Mouse (Mus musculus) T-helper 2 cell (primary cell): ENCODE measurements around the gene Slc25a1.
"Not testable (repeated sequence)": the region's sequence is repeated elsewhere in the genome, so short reads cannot be mapped to it uniquely, and the experiment has no call there.

Experiments used
- in situ Hi-C: fragments of 300-600 bp; cut with MboI, MseI; formaldehyde crosslinking; loops from one replicate; pipeline ENCODE4 v1.15.1; 2025; ENCODE audit warnings: high pct_unique_total_duplicates

The Slc25a1 gene

DNA sequence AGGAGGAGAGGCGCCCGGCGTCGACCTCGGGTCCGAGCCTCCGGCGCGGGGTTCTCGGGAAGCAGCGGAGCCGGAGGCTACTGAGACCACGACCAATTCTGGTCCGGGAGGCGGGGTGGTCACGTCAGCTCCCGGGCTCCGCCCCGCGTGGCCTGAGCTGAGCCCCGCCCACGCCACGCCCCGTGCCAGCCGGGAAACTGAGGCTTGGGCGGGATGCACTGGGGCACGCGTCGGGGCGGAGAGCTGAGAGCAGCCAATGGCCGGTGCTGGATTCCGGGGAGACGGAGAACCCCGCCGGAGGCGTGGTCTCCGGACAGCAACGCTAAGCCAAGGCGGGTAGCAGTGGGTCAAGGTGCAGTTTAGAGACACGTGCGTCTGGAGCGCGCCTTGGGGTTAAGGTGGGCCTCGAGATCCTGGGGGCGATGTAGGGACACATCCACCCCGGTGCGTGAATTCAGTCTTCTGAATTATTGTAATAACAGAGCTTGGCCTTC, at the start of gene Slc25a1:
Gene Slc25a1, minus strand, starts transcription at position 133 of the 494 bp plus-strand sequence.
- in situ Hi-C loops: no loop called here

DNA sequence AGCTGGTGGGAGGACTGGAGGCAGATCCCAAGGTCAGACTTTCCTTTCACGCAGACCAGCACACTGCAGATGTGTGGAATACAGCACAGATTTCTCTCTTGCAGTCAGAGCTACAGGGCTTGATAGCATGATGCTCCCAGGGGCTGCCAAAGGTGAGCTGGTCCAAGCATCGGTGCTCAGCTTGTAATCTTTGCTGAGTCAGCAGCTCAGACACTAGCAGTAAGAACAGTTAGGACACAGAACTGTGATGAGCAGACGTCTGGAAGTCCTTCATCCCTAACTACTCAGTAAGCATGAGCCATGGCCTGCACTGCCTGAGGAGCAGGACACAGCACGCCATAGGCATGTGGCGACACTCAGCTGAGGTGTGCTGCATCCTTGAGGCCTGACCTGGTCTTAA, 43.8 kb upstream of the Slc25a1 start:
- in situ Hi-C loops: no loop called here

DNA sequence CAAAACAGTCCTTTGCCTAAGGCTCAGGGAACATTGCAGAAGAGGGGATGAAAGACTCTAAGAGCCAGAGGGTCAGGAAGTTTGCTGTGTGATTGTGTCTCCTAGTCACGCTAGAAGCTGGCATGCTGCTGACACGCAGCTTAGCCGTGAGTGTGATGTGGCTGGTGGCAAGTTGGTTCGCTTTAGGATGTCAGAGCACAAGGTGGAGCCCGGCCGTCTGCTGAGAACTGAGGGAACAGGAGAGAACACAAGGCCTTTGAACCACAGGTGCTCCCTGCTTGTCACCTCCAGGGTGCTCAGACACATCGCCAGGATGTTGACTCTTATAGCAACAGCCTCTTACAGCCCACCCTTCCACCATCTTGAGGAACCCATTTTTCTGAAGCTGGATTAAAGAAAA, 34.1 kb upstream of the Slc25a1 start:
- in situ Hi-C loops: no loop called here

DNA sequence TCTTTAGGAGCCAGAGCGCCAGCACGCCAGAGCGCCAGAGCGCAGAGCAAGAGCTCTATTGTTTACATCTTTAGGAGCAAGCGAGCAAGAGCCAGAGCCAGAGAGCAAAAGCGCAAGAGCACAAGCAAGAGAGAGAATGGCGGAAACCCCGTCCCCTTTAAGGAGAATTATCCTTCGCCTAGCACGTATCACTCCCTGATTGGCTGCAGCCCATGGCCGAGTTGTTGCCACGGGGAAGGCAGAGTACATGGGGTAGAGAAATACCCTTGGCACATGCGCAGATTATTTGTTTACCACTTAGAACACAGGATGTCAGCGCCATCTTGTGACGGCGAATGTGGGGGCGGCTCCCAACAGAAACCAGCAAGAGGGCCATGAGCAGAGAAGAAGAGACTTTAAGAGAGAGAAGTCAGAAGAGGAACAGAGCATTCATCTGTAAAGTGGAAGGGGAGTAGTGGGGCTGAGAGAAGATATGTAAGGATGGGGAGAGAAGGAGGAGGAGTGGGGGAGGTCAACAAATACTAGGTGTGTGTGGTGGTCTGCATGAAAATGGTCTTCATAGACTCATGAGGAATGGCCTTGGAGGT, 28.1 kb upstream of the Slc25a1 start:
- in situ Hi-C loops: not testable (repeated sequence)

DNA sequence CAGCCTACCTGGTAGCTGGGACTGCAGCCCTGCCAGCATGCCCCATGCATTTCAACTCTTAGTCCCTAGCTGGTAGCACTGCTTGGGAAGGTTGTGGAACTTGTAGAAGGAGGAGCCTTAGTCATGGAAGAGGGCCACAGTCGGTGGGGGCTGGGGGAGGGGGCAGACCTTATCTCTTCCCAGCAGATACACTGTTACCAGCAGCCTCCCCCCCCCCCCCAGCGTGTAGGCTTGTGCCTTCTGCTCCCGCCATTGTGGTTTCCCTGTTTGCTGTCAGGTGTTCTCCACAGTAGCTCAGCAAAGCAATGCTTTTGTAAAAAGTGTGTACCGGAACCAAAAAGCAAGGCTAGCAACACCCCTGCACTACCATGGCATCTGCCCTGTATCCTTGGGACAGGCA, 23.6 kb upstream of the Slc25a1 start:
- in situ Hi-C loops: no loop called here

DNA sequence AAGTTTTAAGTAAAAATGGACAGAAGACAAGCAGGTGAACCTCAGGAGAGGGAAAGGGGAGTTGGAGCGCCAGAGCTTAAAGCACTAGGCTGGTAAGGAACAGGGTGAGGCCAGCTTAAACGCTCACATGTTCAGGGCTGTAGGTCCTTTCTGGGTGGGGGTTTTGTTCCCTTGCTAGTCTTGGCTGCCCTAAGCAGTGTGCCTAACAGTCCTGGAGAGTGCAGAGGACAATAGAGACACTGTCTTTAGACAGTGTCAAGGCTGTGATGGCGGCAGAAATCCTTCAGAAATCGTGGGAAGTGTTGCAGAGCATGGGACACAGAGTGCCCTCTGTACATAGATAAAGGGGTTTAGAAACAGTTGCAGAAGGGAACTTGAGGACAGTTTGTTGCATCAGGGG, 22.0 kb upstream of the Slc25a1 start:
- in situ Hi-C loops: no loop called here

DNA sequence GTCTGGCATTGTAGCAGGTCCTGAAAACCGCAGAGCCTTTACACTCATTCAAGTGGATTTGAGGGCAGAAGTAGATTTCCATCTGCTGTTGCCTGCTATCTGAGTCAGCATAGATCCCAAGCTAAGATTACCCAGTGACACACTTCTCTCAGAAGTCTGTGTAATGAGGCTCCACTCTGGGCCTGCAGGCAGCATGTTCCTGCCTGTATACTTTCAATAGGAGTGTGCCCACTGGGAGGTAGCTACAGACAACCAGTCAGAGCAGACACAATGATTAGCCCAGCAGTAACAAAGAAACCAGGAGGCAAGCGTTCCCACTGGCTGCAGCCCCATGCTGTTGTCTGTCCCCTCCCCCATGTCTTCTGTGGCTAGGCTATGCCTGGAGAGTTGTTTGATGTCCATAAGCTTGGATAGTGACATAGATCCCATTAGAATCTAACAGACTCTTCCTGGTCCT, 21.4 kb upstream of the Slc25a1 start:
- in situ Hi-C loops: no loop called here

DNA sequence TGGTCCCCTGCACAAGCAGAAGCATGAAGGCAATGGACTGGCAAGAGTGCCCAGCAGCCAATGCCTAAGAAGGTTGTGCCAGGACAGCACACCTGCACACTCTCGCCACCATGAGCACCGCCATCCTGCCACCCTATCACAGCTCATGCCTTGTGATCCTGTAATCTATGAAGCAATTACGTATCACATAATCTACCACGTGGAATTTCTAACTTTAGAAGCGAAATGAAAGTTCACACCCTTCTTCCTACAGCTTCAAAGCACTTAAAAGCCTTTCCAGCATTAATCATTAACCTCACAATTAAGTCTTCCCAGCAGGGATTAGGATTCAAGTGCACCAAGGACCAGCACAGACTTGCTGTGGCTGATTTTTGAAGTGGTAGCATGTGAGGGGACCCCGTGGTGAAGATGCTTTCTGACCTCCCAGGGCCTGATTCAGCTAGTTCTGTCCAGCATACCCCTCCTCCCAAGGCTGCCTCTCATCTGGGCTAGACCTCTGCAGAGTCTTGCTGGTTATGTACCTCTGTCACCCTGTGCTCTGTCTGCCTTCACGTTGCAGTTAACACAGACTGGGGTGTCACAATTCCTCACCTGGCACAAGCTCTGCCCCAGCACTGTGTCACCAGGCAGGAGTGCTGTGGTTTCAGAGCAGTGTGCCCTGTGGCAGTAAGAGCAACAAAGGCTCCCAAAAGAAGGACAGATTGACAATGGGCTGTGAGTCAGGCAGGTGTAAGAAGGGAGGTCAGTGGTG, 17.2 kb upstream of the Slc25a1 start:
- in situ Hi-C loops: no loop called here

DNA sequence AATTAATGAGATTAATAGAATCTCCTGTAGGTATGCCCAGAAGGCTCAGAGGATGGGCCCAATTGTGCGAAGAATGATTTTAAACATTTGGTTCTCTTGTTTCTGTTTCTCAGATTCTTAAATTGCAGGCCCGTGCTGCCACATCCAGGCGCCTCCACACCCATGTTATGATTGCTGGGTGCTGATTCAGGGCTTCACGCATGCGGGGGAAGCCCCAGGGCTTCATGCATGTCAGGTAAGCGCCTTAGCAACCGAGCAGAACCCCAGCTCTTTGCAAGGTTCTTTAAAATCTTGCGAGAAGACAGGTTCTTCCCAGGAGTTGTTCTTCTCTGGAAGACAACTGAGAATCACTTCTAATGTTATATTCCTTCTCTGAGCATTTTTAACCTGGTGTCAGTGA, 15.4 kb upstream of the Slc25a1 start:
- in situ Hi-C loops: no loop called here

DNA sequence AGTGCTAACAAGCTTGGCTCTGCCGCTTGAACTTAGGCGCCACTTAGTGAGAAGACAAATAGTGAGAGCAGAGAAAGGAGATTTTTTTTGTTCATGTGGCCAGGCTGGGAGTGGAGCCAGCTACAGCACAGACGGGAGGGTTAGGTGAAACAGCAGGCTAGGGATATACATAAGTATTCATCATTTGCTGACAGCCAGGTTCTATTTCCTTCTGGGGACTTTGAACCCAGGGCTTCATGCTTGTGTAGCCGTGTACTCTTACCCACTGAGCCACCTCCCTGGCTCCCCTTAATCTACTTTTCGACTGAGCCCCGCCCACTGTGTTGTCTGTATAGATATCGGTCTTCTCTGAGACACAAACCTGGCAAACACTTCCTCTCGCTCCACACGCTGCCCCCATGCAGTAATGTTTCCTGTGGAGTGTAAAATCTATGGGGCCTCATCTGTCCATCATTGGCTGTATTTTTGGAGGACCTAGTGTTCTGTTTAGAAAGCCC, 11.3 kb upstream of the Slc25a1 start:
- in situ Hi-C loops: no loop called here

DNA sequence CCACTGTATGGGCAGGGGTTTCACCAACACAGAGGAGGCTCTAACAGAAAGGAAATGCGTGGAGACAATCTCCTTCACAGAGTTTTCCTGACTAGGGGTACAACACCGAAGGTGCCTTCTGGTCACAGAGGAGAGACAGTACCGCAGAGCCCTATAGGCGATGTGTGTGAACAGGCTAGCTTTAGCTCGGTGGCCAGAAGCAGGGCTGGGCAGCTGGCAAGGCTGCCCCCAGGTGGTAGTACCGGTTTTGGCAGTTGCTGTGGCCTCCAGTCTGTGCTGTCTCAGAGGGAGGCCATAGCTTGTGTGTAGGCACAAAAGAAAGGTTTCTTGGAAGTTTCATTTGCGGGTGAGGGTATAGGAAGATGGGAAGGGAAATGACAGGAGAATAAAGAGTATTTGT, 10.8 kb upstream of the Slc25a1 start:
- in situ Hi-C loops: no loop called here

DNA sequence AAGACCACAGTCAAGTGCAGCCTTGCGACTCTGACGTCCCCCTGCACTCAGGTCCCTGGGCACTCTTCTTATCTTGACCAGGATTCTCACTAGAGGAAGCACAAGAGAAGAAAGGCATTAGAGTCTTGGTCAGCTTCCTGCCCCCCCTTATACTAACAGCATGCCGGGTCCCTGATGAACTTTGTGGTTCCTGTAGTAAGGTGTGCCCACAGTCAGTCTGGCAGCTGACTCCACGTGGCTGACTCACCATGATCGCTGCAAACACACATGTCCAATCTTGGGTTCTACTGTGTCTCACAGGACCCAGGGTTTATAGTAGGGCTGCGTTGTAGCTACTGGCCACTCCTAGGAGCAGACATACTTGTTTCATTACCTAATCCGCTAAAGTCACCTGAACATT, 10.2 kb upstream of the Slc25a1 start:
- in situ Hi-C loops: no loop called here

DNA sequence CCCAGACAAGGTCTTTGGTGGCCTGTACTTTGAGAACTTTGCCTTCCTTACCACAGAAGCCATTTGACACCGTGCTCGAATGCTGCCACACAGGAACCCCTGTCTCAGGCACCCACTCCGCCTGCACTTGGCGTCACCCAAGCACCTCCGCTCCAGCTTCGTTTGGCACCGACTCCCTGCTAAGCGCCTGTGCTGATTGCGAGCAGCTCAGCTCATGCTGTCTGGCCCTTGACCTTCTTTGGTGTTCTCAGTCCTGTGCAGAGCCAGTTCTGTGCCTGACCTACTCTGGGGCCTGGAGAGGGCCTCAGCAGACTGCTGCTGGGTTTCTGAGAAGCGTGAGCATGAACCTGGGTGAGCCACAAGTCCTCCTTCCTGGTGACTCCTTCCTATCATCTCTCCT, 8.8 kb upstream of the Slc25a1 start:
- in situ Hi-C loops: no loop called here

DNA sequence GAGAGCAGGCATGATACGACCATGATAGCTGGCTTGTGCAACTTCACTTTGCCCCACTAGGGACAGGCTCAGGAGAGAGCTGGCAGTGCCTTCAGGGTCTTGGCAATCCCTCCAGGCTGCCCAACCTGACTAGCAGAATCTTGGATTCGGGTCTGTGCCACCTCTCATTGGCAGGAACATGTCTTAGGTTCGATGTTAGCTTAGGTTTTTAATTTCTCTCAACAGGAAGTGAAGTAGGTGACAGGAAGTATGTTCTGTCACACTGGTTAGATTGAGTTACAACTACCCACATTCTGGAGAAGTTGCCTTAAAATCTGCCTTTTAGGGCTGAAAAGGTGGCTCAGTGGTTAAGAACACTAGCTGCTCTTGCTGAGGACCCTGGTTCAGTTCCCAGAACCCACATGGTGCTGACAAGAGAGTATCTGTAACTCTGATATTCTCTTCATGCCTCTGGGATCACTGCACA, 6.5 kb upstream of the Slc25a1 start:
- in situ Hi-C loops: no loop called here

DNA sequence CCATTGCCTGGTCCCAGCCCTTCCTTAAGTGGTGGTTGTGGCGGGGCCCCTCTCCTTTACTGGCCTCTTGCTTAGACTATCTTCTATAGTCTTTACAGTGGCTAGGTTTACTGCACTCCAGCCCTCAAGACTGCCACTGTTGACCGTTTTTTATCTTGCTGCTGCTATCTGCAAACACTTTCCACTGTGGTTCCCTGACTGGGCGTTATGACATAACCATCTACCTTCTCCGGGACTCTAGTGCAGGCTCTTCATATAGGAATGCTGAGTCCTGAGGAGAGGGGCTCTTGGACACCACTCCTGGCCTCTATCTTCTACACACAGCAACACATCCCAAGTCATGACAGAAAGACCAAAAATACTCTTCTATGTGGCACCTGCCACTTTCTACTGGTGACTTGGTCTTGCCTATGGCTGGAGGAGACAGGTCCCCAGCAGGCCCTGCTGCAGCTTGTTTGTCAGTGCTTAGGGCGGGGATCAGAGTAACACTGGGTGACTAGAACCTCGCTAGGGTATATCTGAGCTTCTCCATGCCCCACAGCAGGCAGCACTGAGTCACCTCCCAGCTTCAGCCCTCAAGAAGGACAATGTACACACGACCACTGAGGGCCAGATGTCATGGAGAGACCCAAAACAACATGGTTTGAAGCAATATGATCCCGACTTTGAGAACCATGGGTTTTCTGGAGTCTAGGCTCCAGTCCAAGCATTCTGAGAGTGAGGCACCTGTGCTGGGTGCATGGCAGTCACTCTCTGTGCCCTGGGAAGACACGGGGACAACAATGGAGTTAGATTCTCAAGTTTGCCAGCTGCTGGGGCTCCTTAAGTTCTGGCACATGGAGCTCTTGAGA, 5.8 kb upstream of the Slc25a1 start:
- in situ Hi-C loops: no loop called here

DNA sequence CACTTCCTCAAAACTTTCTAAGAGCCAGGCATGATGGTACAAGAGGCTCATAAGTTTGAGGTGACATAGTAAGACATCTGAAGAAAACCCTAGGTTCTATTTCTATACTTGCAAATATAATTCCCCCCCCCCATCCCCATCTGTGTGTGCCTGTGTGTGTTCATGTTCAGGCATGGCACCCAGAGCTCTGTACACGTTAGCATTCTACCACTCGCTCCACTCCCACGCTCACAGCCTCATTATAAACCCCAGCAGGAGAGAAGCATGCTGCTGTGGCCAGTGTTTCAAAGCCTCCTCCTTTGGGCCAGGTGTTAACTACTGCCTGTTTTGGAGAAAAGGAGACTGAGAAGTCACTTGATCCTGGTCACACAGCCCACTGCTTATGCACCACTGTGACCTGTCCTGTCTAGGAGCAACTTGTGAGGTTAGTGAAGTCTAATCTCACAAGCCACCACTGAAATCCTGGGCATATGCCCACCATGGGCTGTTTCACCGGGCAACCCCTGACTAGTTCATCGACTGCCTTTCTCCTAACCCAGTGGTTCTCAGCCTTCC, 4.0 kb upstream of the Slc25a1 start:
- in situ Hi-C loops: no loop called here

DNA sequence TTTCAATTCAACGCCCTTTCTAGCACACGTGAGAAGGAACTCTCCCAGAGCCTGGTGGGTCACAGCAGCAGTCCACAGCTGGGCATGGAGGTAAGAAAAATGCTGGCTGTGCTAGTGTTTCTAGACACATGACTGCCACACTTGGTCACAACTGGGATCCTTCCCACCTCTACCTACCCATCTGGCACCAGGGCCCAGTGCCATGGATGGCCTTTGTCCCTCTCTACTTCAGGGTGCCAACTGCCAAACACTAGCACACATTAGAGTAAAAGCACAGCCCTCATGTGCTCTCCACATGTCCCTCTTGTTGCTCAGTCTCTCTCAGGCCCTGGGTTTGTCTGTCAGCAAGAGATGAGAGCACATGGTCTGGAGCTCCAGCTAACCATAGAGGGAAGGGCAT, 1.6 kb upstream of the Slc25a1 start:
- in situ Hi-C loops: no loop called here

DNA sequence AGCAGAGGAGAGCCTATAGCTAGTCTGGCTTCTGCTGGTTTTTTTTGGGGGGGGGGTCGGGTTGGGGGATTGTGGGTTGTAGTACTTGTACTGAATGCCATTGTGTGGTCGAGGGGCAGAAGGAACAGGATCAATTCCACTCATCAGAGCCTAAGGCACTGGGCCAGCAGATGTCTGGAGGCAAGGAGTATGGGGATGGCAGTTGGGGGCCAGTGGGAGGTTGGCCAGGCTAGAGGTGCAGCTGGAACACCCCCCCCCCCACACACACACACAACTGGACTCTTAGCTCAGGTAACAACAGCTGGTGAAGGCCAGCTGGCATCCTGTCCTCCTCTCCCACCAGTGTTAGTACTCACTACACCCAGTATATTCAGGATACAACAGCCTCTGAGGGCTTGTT, 1.2 kb upstream of the Slc25a1 start:
- in situ Hi-C loops: no loop called here

DNA sequence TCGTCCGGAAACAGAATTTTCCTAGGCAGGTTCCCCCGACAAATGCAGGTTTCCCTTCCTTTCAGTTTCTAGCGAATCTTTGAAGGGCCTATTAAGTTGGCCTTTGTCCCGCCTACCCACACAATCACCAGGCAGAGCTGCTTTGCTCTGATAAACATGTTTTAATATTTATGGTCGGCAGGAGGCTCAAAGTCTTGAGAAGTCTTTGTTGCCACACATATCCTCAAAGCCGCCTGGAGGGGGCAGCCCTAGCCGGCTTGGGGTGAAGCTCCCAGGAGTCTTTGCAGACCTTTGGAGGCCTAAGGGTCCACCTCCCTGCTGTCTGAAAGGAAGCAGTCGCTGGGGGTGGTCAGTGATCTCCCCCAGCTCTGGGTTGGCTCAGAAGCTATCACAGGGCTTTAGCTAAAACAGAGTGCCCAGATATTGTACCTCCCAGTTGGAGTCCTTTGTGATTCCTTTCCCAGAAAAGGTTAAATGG, 647 bp upstream of the Slc25a1 start:
- in situ Hi-C loops: no loop called here

DNA sequence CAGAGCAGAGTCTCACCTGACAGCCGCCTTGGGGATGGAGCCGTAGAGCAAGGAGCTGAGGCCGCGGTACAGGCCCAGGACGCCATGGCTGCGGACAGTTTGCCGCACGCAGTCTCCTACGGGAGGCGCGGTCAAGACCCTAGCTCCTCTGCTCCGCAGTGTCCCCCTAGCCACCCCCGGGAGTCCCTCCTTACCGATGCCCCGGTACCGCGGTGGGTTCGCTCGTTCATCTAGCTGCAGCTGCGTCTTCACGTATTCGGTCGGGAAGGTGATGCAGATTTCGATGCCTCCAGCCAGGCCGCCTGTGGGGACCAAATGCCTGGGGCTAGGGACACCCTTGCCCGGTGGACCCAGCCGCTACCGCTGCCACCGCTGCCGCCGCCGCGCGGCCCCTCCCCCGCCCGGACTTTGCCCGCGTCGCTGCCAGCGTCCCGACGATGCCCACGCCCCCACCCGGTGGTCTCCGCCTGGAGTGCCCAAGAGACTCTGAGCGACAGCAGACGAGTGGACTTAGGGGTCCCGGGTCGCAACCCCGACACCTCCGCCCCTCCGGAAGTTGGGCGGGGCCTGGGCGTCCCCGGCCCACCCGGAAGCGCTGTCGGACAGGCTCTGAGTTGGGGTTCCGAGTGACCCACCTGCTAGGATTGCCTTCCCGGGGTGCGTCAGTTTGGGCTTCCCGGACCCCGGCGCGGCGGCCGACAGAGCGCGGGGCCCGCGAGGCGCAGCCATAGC, 502 bp downstream of the Slc25a1 start:
- in situ Hi-C loops: no loop called here

DNA sequence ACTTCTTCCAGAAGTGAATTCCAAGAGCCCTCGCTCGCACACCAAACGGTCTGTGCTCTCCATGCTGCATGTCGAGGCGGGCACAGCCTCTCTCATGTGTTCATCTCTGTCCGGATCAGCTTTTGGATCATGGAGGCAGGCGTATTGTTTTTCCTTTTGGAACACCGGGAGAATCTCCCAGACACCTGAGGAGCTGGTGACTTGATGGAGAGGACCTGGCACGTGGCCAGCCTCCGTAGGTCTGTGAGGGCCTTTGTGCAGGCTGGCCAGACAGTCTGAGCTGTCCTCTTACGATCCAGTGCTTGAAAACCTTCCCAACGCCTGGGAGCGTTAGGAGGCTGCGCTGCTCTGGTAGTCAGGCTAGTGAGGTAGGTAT, 5.9 kb downstream of the Slc25a1 start:
- in situ Hi-C loops: no loop called here
